Mouse (Mus musculus): Measurements from ENCODE around the gene Ly6g6e. TPM values are rescaled to one million over a fixed set of nuclear protein-coding genes. Genes with fewer than 3 reads are reported as not detected.

Ly6g6e gene
- polyA plus RNA-seq, 1 experiment from 2014 or later = 0.23 TPM

DNA sequence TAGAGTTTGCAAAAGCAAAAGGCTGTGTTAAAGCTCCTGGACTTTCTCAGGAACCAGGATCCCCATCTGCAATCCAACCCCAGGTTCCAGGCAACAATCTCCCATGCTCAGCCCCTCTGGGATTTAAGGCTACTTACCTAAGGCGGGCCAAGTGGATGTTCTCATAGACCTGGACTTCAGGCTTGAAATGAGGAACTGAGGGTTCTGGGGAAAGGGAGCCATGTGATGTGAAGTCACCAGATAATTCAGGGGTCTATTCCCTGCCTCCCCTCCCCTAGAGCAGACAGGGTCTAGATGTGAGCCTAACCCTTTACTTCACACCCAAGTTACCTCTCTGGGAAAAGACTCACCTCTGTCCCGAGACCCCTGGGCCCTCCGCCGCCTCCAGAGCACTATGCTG is 4.0 kb downstream of the Ly6g6e start:
- 87% methylated on average over 4 of the region's 4 CpGs for WGBS (ENCODE audit: insufficient replicate concordance)
- ATAC-seq = no peak
- Histone ChIP-seq H3K9me3 (replicated peaks) (no peaks in the 10 kb centered on the region), H3K9ac (peak overlapping the region; percentile 62), H3K27me3 (replicated peaks) (peaks cover 27% of the 10 kb centered on the region), H3K4me3 (no peak overlapping the region), H3K27ac (peak overlapping the region; percentile 83), H3K4me1 (peaks cover 66% of the 10 kb centered on the region), H3K36me3 (no peaks in the 10 kb centered on the region), H3K4me2 (peak overlapping the region; percentile 70)

DNA sequence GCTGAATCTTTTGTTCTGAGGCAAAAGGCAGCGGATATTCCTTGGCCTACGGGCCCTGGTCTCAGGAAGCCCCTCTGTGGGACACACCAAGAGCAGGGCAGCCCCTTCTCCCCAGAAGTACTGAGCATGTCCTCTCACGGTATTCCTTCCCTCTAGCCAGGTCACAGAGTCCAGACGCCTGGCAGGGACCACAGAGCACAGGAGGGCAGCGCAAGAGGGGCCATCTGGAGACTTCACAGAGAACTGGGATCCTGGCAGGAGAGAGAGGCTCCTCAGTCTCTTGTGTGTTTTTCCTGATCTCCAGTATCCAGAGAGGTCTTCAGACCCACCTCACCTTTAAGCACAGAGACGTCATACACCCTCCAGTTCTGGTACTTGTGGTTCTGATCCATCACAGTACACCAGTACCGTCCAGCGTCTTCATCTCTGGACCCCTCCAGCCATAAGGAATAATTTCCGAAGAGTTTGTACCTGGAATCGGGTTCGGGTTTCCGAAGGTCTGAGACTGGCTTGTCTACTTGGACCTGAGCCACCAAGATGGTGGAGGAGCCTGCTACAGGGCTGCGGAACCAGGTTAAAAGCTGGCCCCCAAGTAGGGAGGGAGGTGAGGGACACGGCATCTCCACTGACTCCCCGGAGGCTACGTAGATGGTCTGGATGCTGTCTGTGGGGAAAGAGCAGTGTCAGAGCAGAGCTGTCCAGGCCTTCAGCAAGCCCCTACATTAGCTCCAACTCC is 6.3 kb downstream of the Ly6g6e start:
- peak overlapping the region; percentile 12; the same call in 1 of the 2 replicates for H3K27ac ChIP-seq
- H3K9me3 ChIP-seq (replicated peaks) = no peaks in the 10 kb centered on the region
- H3K27me3 ChIP-seq (replicated peaks) = peaks cover 9% of the 10 kb centered on the region
- 78% methylated on average over 16 of the region's 16 CpGs for WGBS (ENCODE audit: insufficient replicate concordance)
- no peak overlapping the region for H3K4me2 ChIP-seq
- no peak for ATAC-seq
- peaks cover 46% of the 10 kb centered on the region for H3K4me1 ChIP-seq
- no peak overlapping the region for H3K9ac ChIP-seq
- no peaks in the 10 kb centered on the region for H3K36me3 ChIP-seq
- H3K4me3 ChIP-seq = no peak overlapping the region

DNA sequence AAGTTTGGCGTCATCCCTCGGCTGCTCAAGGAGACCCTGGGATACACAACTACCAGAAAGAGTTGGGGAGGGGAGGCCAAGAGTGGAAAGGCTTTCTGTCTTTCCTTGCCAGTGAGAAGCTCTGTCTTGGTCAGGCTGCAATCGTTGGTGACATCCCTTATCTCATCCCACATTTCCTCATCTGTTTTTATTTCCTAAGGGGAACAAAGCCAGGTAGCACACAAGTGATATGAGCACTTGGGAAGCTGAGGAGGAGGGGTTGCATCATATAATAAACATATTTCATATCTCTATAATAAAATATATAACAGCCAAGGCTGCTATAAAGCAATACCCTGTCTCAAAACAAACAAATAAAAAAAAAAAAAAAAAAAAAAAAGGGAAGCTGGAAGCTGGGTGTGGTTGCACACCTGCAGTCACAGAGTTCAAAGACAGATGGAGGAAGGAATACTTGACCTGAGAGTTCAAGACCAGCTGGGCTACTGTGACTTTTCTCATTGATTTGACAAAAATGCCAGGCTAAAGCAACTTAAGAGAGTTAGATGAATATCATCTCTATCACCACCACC is 7.3 kb downstream of the Ly6g6e start:
- no peak for ATAC-seq
- Histone ChIP-seq H3K27me3 (replicated peaks) (0 out of 2 replicates have a peak, but pooled peaks cover 4% of the 10 kb centered on the region), H3K4me2 (no peak overlapping the region), H3K4me3 (no peak overlapping the region), H3K36me3 (no peaks in the 10 kb centered on the region), H3K27ac (no peak overlapping the region), H3K9me3 (replicated peaks) (no peaks in the 10 kb centered on the region), H3K9ac (no peak overlapping the region), H3K4me1 (peaks cover 40% of the 10 kb centered on the region)
- WGBS (ENCODE audit: insufficient replicate concordance) = 39% methylated on average over 3 of the region's 3 CpGs

- Histone ChIP-seq H3K4me2 (no peak within 1 kb of the TSS), H3K4me3 (no peak within 1 kb of the TSS), H3K27me3 (replicated peaks) (0 out of 2 replicates have a peak, but pooled peaks cover 4% of the 10 kb centered on the region), H3K9ac (0 out of 2 replicates have a peak within 1 kb of the TSS, but pooled peaks have one; percentile 13), H3K36me3 (no peaks in the 10 kb centered on the region), H3K27ac (peak within 1 kb of the TSS; percentile 33; the same call in 1 of the 2 replicates), H3K4me1 (peaks cover 34% of the 10 kb centered on the region), H3K9me3 (replicated peaks) (no peaks in the 10 kb centered on the region)
- no peak for ATAC-seq
- WGBS (ENCODE audit: insufficient replicate concordance) = 38% methylated on average over 7 of the region's 7 CpGs
Measured at GRCm38 (mm10) chr17:35085208-35085865, 8.6 kb downstream of the Ly6g6e start, which contains the start of gene Ly6g6f. TSS of gene Ly6g6f (minus strand) at chr17:35085610.

DNA sequence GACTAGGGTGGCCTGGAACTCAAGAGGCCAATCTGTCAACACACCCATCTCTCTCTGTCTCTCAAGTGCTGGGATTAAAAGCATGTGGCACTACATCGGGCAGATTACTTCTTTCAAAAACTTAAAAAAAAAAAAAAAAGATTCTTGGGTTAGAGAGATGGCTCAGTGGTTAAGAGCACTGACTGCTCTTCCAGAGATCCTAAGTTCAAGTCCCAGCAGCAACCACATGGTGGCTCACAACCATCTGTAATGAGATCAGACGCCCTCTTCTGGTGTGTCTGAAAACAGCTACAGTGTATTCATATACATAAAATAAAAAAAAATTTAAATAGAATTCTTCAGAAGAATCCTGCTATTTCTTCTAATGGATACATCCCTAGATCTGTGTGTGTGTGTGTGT is 11.4 kb downstream of the Ly6g6e start:
- no peak for ATAC-seq
- Histone ChIP-seq H3K4me3 (no peak overlapping the region), H3K4me2 (no peak overlapping the region; the same call in 1 of the 2 replicates), H3K27ac (no peak overlapping the region), H3K4me1 (peaks cover 48% of the 10 kb centered on the region), H3K27me3 (replicated peaks) (no peaks in the 10 kb centered on the region), H3K36me3 (peaks cover 27% of the 10 kb centered on the region), H3K9ac (no peak overlapping the region), H3K9me3 (replicated peaks) (no peaks in the 10 kb centered on the region)
- WGBS (ENCODE audit: insufficient replicate concordance) = 45% methylated on average over 2 of the region's 2 CpGs

DNA sequence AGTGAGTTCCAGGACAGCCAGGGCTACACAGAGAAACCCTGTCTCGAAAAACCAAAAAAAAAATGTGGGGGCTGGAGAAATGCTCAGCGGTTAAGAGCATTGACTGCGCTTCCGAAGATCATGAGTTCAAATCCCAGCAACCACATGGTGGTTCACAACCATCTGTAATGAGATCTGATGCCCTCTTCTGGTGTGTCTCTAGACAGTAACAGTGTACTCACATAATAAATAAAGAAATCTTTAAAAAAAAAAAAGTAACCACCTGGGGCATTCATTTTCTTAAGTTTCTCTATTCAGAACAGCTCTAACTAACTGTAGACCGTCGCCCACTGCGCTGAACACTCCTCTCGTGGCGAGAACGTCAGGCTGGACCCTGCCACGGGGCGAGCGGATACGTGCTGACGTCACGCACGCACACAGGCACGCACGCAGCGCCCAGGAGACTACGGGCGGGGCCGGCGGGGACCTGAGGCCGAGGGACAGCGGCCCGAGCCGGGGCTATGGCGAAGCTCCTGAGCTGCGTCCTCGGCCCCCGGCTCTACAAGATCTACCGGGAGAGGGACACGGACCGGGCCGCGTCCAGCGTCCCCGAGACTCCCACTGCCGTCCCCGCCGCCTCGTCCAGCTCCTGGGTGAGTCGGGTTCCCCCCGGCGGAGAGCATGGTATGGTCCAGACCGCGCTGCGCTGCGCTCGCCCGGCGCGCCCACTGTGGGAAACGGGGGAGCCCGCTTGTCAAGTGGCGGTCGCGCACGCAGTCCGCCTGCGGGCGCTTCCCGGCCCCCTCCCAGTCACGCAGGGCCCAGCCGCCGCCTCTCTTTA is 12.3 kb downstream of the Ly6g6e start, which contains the start of gene Abhd16a:
Abhd16a (plus strand) TSS at position 439 of the 820 bp plus-strand sequence.
- Histone ChIP-seq H3K4me1 (peaks cover 48% of the 10 kb centered on the region), H3K27ac (peak within 1 kb of the TSS; percentile 95), H3K9ac (peak within 1 kb of the TSS; percentile 86), H3K4me3 (peak within 1 kb of the TSS; percentile 72), H3K36me3 (peaks cover 35% of the 10 kb centered on the region), H3K4me2 (peak within 1 kb of the TSS; percentile 78), H3K27me3 (replicated peaks) (no peaks in the 10 kb centered on the region), H3K9me3 (replicated peaks) (no peaks in the 10 kb centered on the region)
- ATAC-seq = peak; percentile 97
- WGBS (ENCODE audit: insufficient replicate concordance) = 1% methylated on average over 61 of the region's 67 CpGs

GRCm38 (mm10) chr17:35090166-35090932 is 13.6 kb downstream of the Ly6g6e start:
- peak; percentile 62 for ATAC-seq
- Histone ChIP-seq H3K4me3 (peak overlapping the region; percentile 72), H3K4me1 (peaks cover 41% of the 10 kb centered on the region), H3K27ac (peak overlapping the region; percentile 95), H3K9ac (peak overlapping the region; percentile 86), H3K9me3 (replicated peaks) (no peaks in the 10 kb centered on the region), H3K4me2 (peak overlapping the region; percentile 78), H3K36me3 (peaks cover 49% of the 10 kb centered on the region), H3K27me3 (replicated peaks) (no peaks in the 10 kb centered on the region)
- WGBS (ENCODE audit: insufficient replicate concordance) = 57% methylated on average over 8 of the region's 8 CpGs

GRCm38 (mm10) chr17:35092403-35093198 is 15.9 kb downstream of the Ly6g6e start:
- H3K9ac ChIP-seq = peak overlapping the region; percentile 6; the same call in 1 of the 2 replicates
- H3K27ac ChIP-seq = 0 out of 2 replicates have a peak overlapping the region, but pooled peaks have one; percentile 53
- ATAC-seq = no peak
- peaks cover 36% of the 10 kb centered on the region for H3K4me1 ChIP-seq
- no peaks in the 10 kb centered on the region for H3K9me3 ChIP-seq (replicated peaks)
- no peak overlapping the region for H3K4me2 ChIP-seq
- no peaks in the 10 kb centered on the region for H3K27me3 ChIP-seq (replicated peaks)
- WGBS (ENCODE audit: insufficient replicate concordance) = 85% methylated on average over 14 of the region's 14 CpGs
- H3K36me3 ChIP-seq = peaks cover 71% of the 10 kb centered on the region
- H3K4me3 ChIP-seq = no peak overlapping the region

DNA sequence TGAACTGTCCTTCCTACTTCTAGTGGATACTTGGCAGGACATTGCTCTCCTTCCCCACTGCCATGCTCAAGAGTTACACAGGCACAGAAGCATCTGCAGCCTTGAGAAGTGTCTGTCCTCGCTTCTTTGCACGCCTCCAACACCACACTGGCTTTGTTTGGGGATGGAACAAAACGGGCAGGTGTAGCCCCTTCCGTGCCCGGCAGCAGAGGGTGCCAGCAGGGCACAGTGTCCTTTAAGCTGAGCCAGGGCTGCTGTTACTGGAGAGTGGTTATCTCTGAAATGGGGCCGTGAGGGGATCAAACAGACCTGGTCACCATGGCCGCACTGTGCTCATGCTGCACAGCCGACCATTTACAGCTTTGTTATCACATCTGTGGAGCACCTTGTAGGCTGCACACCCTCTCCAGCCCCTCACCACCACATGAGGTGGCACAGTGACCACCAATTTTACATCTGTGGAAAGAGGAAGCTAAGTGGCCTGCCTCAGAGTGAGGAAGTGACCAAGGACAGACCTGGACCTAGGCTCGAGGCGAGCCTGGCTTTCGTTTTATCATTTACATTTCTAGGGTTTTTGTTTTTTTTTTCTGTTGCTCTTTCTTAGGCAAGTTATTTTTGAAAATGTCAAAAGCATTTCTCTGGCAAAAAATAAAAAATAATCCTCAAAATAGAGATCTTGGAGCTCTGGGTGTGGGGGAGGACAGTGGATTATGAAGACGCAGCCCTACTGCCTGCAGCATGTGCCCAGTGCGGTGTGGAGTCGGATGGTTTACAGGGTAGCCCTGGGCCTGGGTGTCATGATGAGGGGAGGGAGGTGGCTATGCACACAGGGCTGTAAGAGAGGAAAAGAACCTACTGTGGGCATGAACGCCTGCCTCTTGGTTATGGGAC is 18.0 kb downstream of the Ly6g6e start:
- peaks cover 38% of the 10 kb centered on the region for H3K4me1 ChIP-seq
- no peaks in the 10 kb centered on the region for H3K9me3 ChIP-seq (replicated peaks)
- H3K27me3 ChIP-seq (replicated peaks) = no peaks in the 10 kb centered on the region
- H3K9ac ChIP-seq = no peak overlapping the region
- no peak overlapping the region for H3K4me2 ChIP-seq
- no peak overlapping the region for H3K4me3 ChIP-seq
- H3K36me3 ChIP-seq = peaks cover 92% of the 10 kb centered on the region
- ATAC-seq = no peak
- H3K27ac ChIP-seq = 0 out of 2 replicates have a peak overlapping the region, but pooled peaks have one; percentile 42
- 75% methylated on average over 15 of the region's 15 CpGs for WGBS (ENCODE audit: insufficient replicate concordance)

Measured in liver, embryonic 12.5 days (tissue).